Mouse (Mus musculus): ENCODE results near the gene Ubqln4.
A peak's percentile ranks its signal among the peaks of the same experiment; 100 is the strongest.

- no peak for TF ChIP-seq ZC3H11A (IDR thresholded peaks at IDR 0.05; ENCODE audit: borderline replicate concordance, low read depth, low read length)
- TF ChIP-seq CHD2 (IDR thresholded peaks at IDR 0.05; ENCODE audit: low read depth, low read length), result peak; percentile 72
- no peak for TF ChIP-seq ZNF384 (IDR thresholded peaks at IDR 0.05; ENCODE audit: low read depth, low read length)
Measured at GRCm38 (mm10) chr3:88572835-88573234, 19.3 kb downstream of the Ubqln4 start.
